Mouse (Mus musculus): ENCODE measurements around the gene Gm5089. TPM values are rescaled to one million over a fixed set of nuclear protein-coding genes. Genes with fewer than 3 reads are reported as not detected.
A peak's percentile ranks its signal among the peaks of the same experiment; 100 is the strongest.

Gm5089 gene
- 0.49 TPM in 2 replicates for polyA plus RNA-seq (2012; rRNA removed)

DNA sequence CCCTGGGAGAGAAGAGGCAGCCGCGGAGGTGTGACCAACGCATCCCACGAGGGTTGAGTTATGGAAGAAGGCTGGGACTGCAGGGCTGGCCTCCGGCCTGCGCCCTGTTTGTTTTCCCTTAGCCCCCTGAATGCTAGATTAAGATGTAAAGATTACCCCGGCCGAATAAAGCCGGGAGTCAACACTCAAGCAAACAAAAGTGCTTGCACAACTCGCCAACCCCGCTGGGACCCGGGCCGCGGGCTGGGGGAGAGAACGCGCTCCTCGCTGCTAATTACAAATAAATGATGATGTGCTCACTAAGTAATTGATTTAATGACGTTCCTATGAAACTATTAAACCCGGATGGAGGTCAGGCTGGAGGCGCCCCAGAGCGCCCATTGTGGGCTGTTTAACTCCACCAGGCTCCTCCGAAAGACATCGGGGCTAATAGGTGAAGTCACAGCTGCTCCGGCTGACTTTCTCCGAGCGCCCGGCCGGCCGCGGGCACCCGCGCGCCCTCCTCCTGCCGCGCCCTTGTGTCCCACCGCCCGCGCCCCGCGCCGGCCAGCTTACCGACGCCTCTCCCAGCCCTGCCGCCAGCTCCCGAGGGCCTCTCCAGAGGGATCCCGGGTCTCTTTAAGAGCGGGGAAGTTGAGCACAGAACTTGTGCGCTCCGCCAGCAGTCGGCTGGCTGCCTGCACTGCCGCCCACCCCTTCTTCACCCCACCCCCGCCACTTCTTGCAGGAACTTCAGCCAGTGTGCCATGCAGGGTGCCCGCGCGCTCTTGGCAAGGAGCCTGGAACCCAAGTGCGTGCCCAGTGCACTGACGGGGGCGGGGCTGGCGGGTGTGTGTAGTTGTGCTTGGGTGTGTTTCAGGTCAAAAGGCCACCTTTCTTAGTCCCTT, at the start of gene Gm5089:
Gm5089 (minus strand) TSS at position 620 of the 887 bp plus-strand sequence.
- 1% methylated on average over 59 of the region's 59 CpGs for WGBS
- H3K4me1 ChIP-seq (ENCODE audit: control insufficient read depth, insufficient read depth, low read length), result peaks cover 18% of the 10 kb centered on the region
- H3K4me3 ChIP-seq (replicated peaks; ENCODE audit: insufficient read depth, low read depth, low read length), result peak within 1 kb of the TSS; percentile 57
- TF ChIP-seq POLR2A (IDR thresholded peaks at IDR 0.05; ENCODE audit: borderline replicate concordance, insufficient read depth, low read length) (no peak), CTCF (IDR thresholded peaks at IDR 0.05; ENCODE audit: borderline replicate concordance, insufficient read depth, low read depth, low read length) (no peak)
- H3K27me3 ChIP-seq (ENCODE audit: control insufficient read depth, insufficient read depth, low read length), result no peaks in the 10 kb centered on the region
- DNase-seq, result peak; percentile 78 to 79
- peak within 1 kb of the TSS; percentile 84 for H3K27ac ChIP-seq (ENCODE audit: insufficient read depth, low read length)

DNA sequence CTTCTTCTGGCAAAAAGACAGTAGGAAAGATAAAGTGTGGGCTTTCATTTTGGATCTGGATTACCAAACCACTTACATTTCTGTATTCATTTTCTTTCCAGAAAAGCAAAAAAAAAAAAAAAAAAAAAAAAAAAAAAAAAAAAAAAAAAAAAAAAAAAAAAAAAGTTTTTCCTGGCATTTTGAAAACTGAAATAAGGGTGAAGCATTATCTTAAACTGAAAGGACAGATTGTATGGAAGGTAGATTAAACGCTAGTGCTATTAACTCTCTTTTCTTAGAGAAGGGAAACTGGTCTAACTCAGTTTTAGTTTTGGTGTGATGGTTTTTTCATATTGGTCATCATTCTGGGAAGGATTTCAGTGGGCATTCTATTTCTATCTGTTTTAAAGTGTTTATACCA, 41.1 kb upstream of the Gm5089 start:
- no peaks in the 10 kb centered on the region for H3K27me3 ChIP-seq (ENCODE audit: control insufficient read depth, insufficient read depth, low read length)
- no peak overlapping the region for H3K27ac ChIP-seq (ENCODE audit: insufficient read depth, low read length)
- TF ChIP-seq POLR2A (IDR thresholded peaks at IDR 0.05; ENCODE audit: borderline replicate concordance, insufficient read depth, low read length) (no peak), CTCF (IDR thresholded peaks at IDR 0.05; ENCODE audit: borderline replicate concordance, insufficient read depth, low read depth, low read length) (no peak)
- no peak for DNase-seq
- H3K4me3 ChIP-seq (replicated peaks; ENCODE audit: insufficient read depth, low read depth, low read length), result no peak overlapping the region
- H3K4me1 ChIP-seq (ENCODE audit: control insufficient read depth, insufficient read depth, low read length), result no peaks in the 10 kb centered on the region; the same call in 1 of the 2 replicates
- 55% methylated on average over 1 of the region's 1 CpGs for WGBS

DNA sequence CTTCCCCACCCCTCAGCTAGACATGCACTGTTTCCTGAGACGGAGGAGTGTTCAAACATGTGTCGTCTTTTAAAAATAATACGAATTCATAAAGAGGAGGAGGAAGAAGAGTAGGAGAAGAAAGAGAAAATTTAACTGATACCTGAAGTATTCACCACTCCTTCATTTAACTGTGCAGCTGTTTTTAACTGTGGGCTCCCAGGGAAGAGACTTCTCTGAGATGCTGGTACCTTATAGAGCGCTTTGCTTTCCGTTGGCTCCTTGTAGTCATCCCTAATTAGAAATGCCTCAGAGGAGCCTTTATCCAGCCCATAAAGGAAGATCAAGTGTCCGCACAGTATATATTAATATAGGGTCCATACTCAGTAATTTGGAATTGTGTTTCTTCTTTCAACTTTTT, 40.6 kb upstream of the Gm5089 start:
- WGBS, result 63% methylated on average over 6 of the region's 6 CpGs

DNA sequence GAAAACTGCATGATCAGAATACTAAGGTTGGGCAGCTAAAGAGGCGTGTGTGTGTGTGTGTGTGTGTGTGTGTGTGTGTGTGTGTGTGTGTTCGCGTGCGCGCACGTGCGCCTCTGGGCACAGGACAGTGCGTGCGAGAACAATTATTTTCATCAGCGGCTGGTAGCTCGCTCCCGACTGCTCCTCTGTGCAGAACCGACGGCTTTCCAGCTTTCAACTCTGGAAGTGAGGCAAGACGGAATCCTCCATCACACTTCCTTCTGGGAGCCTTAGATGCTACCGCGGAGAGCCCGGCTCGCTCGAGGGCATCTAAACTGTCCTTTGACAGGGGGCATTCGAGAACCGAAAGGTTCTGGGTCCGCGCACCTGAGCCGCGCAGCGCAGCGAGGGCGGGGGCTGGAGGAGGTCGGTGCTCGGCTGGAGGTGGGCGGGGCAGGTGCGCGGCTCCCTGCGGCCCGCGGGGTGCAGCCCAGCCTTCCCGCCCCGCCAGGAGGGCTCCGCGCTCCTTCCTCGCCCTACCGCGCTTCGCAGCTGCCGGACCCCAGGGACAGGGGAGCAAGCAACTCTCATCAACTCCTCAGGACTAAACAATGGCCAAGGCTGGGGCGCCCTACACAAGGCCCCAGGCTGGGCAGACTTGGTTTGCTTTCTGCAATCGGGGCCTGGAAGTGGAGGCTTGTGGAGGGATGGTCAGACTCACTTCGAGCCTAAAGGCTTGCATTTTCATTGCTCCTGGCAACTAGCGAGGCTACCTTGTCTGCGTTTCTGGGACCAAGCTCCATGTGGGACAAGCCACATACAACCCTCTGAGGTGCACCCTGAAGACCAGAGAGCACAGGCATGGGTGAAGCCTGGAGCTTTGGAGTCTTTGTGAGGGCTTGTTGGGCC, 39.8 kb upstream of the Gm5089 start, which contains the start of gene Gm10837:
Gm10837 (plus strand) TSS at position 146 of the 888 bp plus-strand sequence.
- Histone ChIP-seq H3K4me3 (replicated peaks; ENCODE audit: insufficient read depth, low read depth, low read length) (peak within 1 kb of the TSS; percentile 59), H3K27me3 (ENCODE audit: control insufficient read depth, insufficient read depth, low read length) (no peaks in the 10 kb centered on the region), H3K27ac (ENCODE audit: insufficient read depth, low read length) (peak within 1 kb of the TSS; percentile 98), H3K4me1 (ENCODE audit: control insufficient read depth, insufficient read depth, low read length) (no peaks in the 10 kb centered on the region; the same call in 1 of the 2 replicates)
- WGBS, result 2% methylated on average over 51 of the region's 51 CpGs
- peak; percentile 77 to 83 for DNase-seq
- TF ChIP-seq POLR2A (IDR thresholded peaks at IDR 0.05; ENCODE audit: borderline replicate concordance, insufficient read depth, low read length) (peak; percentile 44; the same call in 1 of the 2 replicates), CTCF (IDR thresholded peaks at IDR 0.05; ENCODE audit: borderline replicate concordance, insufficient read depth, low read depth, low read length) (no peak)

More for the DNA sequence above, 40.6 kb upstream of the Gm5089 start:
- Histone ChIP-seq H3K4me3 (replicated peaks; ENCODE audit: insufficient read depth, low read depth, low read length) (no peak overlapping the region), H3K27me3 (ENCODE audit: control insufficient read depth, insufficient read depth, low read length) (no peaks in the 10 kb centered on the region), H3K4me1 (ENCODE audit: control insufficient read depth, insufficient read depth, low read length) (no peaks in the 10 kb centered on the region; the same call in 1 of the 2 replicates), H3K27ac (ENCODE audit: insufficient read depth, low read length) (no peak overlapping the region; the same call in 1 of the 2 replicates)
- DNase-seq, result no peak
- TF ChIP-seq CTCF (IDR thresholded peaks at IDR 0.05; ENCODE audit: borderline replicate concordance, insufficient read depth, low read depth, low read length) (no peak), POLR2A (IDR thresholded peaks at IDR 0.05; ENCODE audit: borderline replicate concordance, insufficient read depth, low read length) (no peak)

DNA sequence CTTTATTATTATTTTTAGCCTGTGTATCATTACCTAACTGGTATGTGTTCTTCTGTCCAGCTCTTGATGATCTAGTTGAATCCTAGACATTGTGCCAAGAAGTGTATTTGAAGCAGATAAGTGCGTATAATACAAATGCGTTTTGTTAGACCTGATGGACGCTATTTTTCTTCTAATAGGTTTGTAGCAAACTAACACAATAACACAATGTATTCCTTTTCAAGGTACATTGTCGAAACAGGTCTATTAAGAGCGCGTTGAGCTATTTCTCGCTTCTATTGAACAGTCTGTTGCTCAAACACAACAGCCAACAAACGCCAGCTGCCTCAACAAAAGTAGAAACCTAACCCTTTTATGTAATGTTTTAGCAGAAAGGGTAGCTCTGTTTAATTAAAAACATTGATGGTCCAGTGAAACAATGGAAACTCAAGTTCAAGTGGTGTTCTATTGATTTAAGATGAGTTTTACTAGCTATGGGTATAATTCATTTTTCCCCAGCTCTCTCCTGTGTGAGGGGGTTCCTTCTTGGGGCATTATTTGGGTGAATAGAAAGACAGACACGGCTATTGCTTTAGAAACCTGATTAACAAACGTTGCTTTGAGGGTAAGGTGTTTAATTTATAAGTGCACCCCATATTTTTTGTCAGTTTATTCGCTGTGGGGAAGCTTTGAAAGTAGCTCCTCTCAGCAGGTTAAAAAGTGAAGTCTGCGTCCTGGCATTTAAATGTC, 38.9 kb upstream of the Gm5089 start:
- WGBS, result 3% methylated on average over 12 of the region's 12 CpGs
- Histone ChIP-seq H3K27me3 (ENCODE audit: control insufficient read depth, insufficient read depth, low read length) (no peaks in the 10 kb centered on the region), H3K27ac (ENCODE audit: insufficient read depth, low read length) (peak overlapping the region; percentile 98), H3K4me1 (ENCODE audit: control insufficient read depth, insufficient read depth, low read length) (no peaks in the 10 kb centered on the region; the same call in 1 of the 2 replicates), H3K4me3 (replicated peaks; ENCODE audit: insufficient read depth, low read depth, low read length) (peak overlapping the region; percentile 59)
- peak in 1 of 2 experiments; percentile 70 for DNase-seq
- TF ChIP-seq POLR2A (IDR thresholded peaks at IDR 0.05; ENCODE audit: borderline replicate concordance, insufficient read depth, low read length) (no peak), CTCF (IDR thresholded peaks at IDR 0.05; ENCODE audit: borderline replicate concordance, insufficient read depth, low read depth, low read length) (no peak)

DNA sequence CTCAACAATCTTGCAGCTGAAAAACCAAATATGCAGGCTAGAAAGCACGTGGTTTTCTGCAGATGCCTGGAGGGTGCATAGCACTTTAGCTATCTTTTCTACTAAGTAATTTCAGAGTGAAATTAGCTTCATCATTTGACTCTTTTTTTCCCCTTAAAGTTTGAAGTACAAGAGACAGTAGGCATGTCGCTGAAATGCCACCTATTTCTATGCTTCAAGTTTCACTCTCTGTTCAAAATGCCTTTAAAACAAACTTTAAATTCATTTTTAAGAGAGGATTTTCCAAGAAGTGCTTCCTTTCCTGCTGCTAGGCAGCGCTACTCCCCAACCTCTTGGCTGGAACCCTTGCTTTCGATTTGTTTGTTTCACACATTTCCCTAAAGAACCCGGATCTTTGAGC, 38.1 kb upstream of the Gm5089 start:
- 2% methylated on average over 5 of the region's 5 CpGs for WGBS
- Histone ChIP-seq H3K27ac (ENCODE audit: insufficient read depth, low read length) (peak overlapping the region; percentile 86; the same call in 1 of the 2 replicates), H3K4me1 (ENCODE audit: control insufficient read depth, insufficient read depth, low read length) (no peaks in the 10 kb centered on the region; the same call in 1 of the 2 replicates), H3K4me3 (replicated peaks; ENCODE audit: insufficient read depth, low read depth, low read length) (peak overlapping the region; percentile 44), H3K27me3 (ENCODE audit: control insufficient read depth, insufficient read depth, low read length) (no peaks in the 10 kb centered on the region)
- TF ChIP-seq CTCF (IDR thresholded peaks at IDR 0.05; ENCODE audit: borderline replicate concordance, insufficient read depth, low read depth, low read length) (no peak), POLR2A (IDR thresholded peaks at IDR 0.05; ENCODE audit: borderline replicate concordance, insufficient read depth, low read length) (no peak)
- peak in 1 of 2 experiments; percentile 63 for DNase-seq

DNA sequence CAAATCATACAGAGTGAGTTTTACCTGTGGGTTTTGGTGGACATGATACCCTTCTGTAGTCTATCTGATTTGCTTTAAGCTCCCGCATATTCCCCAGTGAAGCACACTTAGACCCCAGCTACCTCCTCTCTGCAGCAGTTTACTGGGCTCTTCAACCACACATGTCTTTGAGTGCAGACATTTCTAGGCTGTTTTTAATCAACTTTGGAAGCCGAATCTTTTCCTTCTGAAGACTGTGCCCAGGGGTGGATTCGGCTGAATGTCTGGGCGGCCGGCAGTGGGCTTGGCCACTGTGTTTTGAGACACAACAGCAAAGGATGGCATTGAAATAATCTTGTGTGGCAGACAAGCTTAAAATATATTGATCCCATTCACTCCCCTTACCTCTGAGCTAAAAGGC, 36.5 kb upstream of the Gm5089 start:
- H3K27me3 ChIP-seq (ENCODE audit: control insufficient read depth, insufficient read depth, low read length), result no peaks in the 10 kb centered on the region
- peak overlapping the region; percentile 70 for H3K4me3 ChIP-seq (replicated peaks; ENCODE audit: insufficient read depth, low read depth, low read length)
- H3K27ac ChIP-seq (ENCODE audit: insufficient read depth, low read length), result peak overlapping the region; percentile 100
- TF ChIP-seq CTCF (IDR thresholded peaks at IDR 0.05; ENCODE audit: borderline replicate concordance, insufficient read depth, low read depth, low read length) (no peak), POLR2A (IDR thresholded peaks at IDR 0.05; ENCODE audit: borderline replicate concordance, insufficient read depth, low read length) (no peak)
- no peaks in the 10 kb centered on the region; the same call in 1 of the 2 replicates for H3K4me1 ChIP-seq (ENCODE audit: control insufficient read depth, insufficient read depth, low read length)
- DNase-seq, result peak; percentile 53 to 69
- 9% methylated on average over 5 of the region's 5 CpGs for WGBS

All from cerebellum, adult 2 months (tissue).